Mouse (Mus musculus) ES-Bruce4 (cell line): ENCODE data around the gene Lrcol1. TPM values are rescaled to one million over a fixed set of nuclear protein-coding genes. Genes with fewer than 3 reads are reported as not detected.

Experiments
- H3K27ac ChIP-seq: 2 replicates; pipeline ENCODE4 v1.5.1; 2012; ENCODE audit warnings: low read length, inconsistent platforms; ENCODE audit not compliant: insufficient read depth
- H3K27me3 ChIP-seq: 2 replicates; pipeline ENCODE4 v1.6.1; 2012; ENCODE audit warnings: mild to moderate bottlenecking, low read length, inconsistent platforms; ENCODE audit not compliant: control insufficient read depth, poor library complexity, insufficient read depth, severe bottlenecking
- H3K36me3 ChIP-seq: 2 replicates; pipeline ENCODE4 v1.6.1; 2012; ENCODE audit warnings: inconsistent platforms, mild to moderate bottlenecking, low read length, moderate library complexity; ENCODE audit not compliant: control insufficient read depth, poor library complexity, insufficient read depth, severe bottlenecking
- H3K4me1 ChIP-seq: one replicate; pipeline ENCODE4 v1.8.1; 2011; ENCODE audit warnings: low read length; ENCODE audit not compliant: control insufficient read depth, insufficient read depth
- H3K4me3 ChIP-seq: 2 replicates; pipeline ENCODE4 v1.5.1; 2011; ENCODE audit warnings: low read depth, mild to moderate bottlenecking, low read length
- H3K9ac ChIP-seq: 2 replicates; pipeline ENCODE4 v1.6.1; 2012; ENCODE audit warnings: low read depth, mild to moderate bottlenecking, inconsistent platforms; ENCODE audit not compliant: poor library complexity, severe bottlenecking
- H3K9me3 ChIP-seq: replicated peaks from 2 replicates; pipeline ENCODE4 v1.6.1; 2012; ENCODE audit warnings: mild to moderate bottlenecking, low read length, inconsistent platforms; ENCODE audit not compliant: control insufficient read depth, poor library complexity, insufficient read depth, severe bottlenecking
- CTCF ChIP-seq: IDR thresholded peaks from one replicate; pipeline ENCODE4 v1.8.1; 2011; ENCODE audit warnings: low read depth, low read length
- EP300 ChIP-seq: IDR thresholded peaks from 2 replicates; pipeline ENCODE4 v1.6.1; 2011; ENCODE audit warnings: low read depth, low read length; ENCODE audit not compliant: insufficient read depth
- POLR2A ChIP-seq: IDR thresholded peaks from one replicate; pipeline ENCODE4 v1.8.1; 2011; ENCODE audit warnings: low read length; ENCODE audit not compliant: insufficient read depth
- polyA plus RNA-seq: library from polyadenylated mRNA; stranded (reverse); fragments of >200 nt; gene quantifications from 2 replicates; pipeline ENCODE4 v1.2.4, GENCODE M21; 2011; ENCODE audit warnings: low read depth; ENCODE audit not compliant: missing spikeins, insufficient read depth, insufficient read length

Gene Lrcol1
- polyA plus RNA-seq, 1 experiment, result not detected

- H3K36me3 ChIP-seq, result 0 out of 2 replicates have a peak, but pooled peaks cover 2% of the 10 kb centered on the region
- no peaks in the 10 kb centered on the region for H3K9me3 ChIP-seq
- peaks cover 4% of the 10 kb centered on the region for H3K4me1 ChIP-seq
- no peak within 1 kb of the TSS for H3K27ac ChIP-seq
- H3K4me3 ChIP-seq, result peak within 1 kb of the TSS; percentile 61
- no peaks in the 10 kb centered on the region for H3K27me3 ChIP-seq
- H3K9ac ChIP-seq, result peak within 1 kb of the TSS; percentile 30
- no peak for TF ChIP-seq CTCF
- TF ChIP-seq EP300, result no peak
- no peak for TF ChIP-seq POLR2A
These were observed 1.8 kb upstream of the Lrcol1 start, which contains the start of gene P2rx2 for GRCm38 (mm10) chr5:110342648-110343284. TSS of gene P2rx2 (minus strand) at chr5:110343212.

DNA sequence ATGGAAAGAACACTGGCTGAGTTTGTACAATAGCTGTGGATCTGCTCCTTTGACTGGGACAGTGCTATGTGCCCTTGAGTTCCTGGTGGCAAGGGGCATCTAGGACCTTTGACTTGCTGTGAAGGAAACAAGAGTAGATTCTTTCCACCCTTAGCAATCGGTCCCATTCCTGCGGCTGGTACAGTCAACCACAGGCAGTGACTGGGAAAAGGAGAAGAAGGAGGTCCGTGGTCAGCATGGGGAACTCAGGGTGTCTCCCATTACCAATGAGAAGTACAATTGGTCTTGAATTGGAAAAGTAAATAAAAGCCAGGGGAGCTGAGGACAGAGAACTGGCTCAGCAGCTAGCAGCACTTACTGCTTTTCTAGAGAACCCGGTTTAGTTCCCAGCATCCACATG is 1.0 kb downstream of the Lrcol1 start:
- peaks cover 4% of the 10 kb centered on the region for H3K4me1 ChIP-seq
- no peak for TF ChIP-seq POLR2A
- no peak for TF ChIP-seq EP300
- TF ChIP-seq CTCF, result no peak
- no peak overlapping the region for H3K4me3 ChIP-seq
- H3K27me3 ChIP-seq, result no peaks in the 10 kb centered on the region
- H3K27ac ChIP-seq, result no peak overlapping the region
- H3K9me3 ChIP-seq, result no peaks in the 10 kb centered on the region
- no peaks in the 10 kb centered on the region for H3K36me3 ChIP-seq
- H3K9ac ChIP-seq, result no peak overlapping the region

GRCm38 (mm10) chr5:110347006-110347405 is 2.5 kb downstream of the Lrcol1 start:
- H3K4me1 ChIP-seq, result peaks cover 4% of the 10 kb centered on the region
- no peak overlapping the region for H3K27ac ChIP-seq
- no peaks in the 10 kb centered on the region for H3K27me3 ChIP-seq
- H3K36me3 ChIP-seq, result no peaks in the 10 kb centered on the region
- TF ChIP-seq EP300 (no peak), POLR2A (no peak), CTCF (no peak)
- no peaks in the 10 kb centered on the region for H3K9me3 ChIP-seq
- H3K4me3 ChIP-seq, result no peak overlapping the region
- H3K9ac ChIP-seq, result no peak overlapping the region

DNA sequence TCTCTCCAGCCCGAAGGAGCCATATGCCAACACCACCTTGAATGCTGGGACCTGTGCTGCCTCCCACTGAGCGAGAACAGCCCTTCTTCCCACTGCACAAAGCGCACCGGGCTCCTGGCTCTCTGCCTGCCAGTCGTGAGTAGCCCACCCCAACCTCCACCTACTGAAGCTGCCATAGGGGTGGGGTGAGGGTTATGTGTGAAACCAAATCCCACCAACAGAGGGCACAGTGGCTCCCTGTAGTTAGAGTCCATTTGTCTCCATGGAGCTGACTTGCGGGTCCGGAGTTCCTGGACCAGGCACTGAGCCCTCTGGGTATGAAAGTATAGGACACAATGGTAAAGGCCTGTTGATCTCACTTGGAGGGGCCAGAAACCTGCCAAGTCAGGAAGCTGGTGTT is 10.2 kb downstream of the Lrcol1 start:
- H3K36me3 ChIP-seq, result no peaks in the 10 kb centered on the region
- H3K27me3 ChIP-seq, result no peaks in the 10 kb centered on the region
- H3K9me3 ChIP-seq, result no peaks in the 10 kb centered on the region
- no peak overlapping the region for H3K27ac ChIP-seq
- no peak overlapping the region for H3K9ac ChIP-seq
- H3K4me3 ChIP-seq, result peak overlapping the region; percentile 22
- TF ChIP-seq EP300, result no peak
- no peak for TF ChIP-seq POLR2A
- peak; percentile 66 for TF ChIP-seq CTCF
- H3K4me1 ChIP-seq, result peaks cover 3% of the 10 kb centered on the region

DNA sequence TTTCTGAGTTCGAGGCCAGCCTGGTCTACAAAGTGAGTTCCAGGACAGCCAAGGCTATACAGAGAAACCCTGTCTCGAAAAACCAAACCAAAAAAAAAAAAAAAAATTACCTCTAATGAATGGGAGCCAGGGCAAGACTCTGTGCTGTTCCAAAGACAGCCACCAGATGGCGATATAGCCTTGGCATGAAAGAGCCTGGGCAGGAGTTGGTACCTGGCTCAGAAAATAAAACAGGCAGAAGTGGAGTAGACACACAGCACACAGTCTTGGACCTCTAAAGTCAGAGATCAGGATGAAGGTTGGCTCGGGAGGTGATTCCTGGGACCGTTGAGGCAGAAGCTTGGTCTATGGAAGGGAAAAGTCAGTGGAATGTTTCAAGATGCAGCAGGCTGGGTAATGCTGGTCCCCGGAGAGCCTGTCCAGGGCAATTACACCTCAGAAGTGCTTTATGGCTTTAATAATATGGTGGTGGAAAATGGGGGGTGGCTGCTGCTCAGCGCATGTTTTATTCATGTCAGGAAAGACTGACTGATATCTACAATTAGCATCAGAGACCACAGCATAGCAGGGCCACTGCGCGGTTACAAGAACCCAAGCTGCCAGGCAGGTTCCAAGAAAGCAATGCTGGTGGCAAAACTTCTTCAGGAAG is 13.1 kb downstream of the Lrcol1 start:
- TF ChIP-seq CTCF, result peak; percentile 75
- no peak for TF ChIP-seq EP300
- TF ChIP-seq POLR2A, result no peak
- H3K4me3 ChIP-seq, result no peak overlapping the region
- no peak overlapping the region for H3K9ac ChIP-seq
- no peaks in the 10 kb centered on the region for H3K9me3 ChIP-seq
- no peak overlapping the region for H3K27ac ChIP-seq
- H3K4me1 ChIP-seq, result peaks cover 3% of the 10 kb centered on the region
- no peaks in the 10 kb centered on the region for H3K36me3 ChIP-seq
- no peaks in the 10 kb centered on the region for H3K27me3 ChIP-seq

DNA sequence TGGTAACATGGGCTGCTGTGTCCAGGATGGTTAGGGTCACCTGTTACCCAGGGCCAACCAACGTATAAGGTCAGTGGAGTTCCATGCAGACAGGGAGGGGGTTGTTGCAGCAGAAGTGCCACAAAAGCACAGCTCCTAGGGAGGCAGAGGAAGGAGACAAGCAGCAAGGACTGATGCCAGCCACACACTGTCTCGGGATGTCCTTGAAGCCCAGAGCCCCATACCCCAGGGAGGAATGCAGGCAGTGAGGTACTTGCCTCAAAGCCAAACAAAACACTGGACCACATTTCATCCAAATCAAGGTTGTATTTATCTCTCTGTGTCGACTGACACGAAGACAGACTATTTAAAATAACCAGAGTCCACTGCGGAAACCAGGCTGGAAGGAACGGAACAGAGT is 16.9 kb downstream of the Lrcol1 start:
- no peak overlapping the region for H3K9ac ChIP-seq
- H3K4me3 ChIP-seq, result no peak overlapping the region
- H3K36me3 ChIP-seq, result no peaks in the 10 kb centered on the region
- TF ChIP-seq CTCF (no peak), POLR2A (no peak), EP300 (no peak)
- no peaks in the 10 kb centered on the region for H3K9me3 ChIP-seq
- no peaks in the 10 kb centered on the region for H3K4me1 ChIP-seq
- H3K27me3 ChIP-seq, result no peaks in the 10 kb centered on the region
- no peak overlapping the region for H3K27ac ChIP-seq
